Mouse (Mus musculus): ENCODE data around the gene Pm20d1. TPM values are rescaled to one million over a fixed set of nuclear protein-coding genes. Genes with fewer than 3 reads are reported as not detected.

Gene Pm20d1
- polyA plus RNA-seq, 1 experiment from 2014 or later, result 1.8 TPM

DNA sequence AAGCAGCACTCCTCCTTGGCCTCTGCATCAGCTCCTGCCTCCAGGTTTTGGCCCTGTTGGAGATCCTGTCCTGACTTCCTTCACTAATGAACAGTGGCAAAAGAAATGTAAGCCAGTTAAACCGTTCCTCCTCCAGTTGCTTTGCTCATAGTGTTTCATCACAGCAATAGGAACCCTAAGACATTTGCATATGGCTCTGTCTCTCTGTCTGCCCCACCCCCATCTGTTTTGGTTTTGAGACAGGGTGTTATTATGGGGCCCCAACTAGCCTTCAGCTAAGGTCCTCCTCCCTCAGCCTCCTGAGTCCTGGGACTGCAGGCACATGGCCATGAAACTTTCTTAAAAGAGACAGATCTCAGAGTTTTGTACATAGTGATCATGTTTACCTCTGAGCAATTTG, 2.8 kb downstream of the Pm20d1 start:
- no peak overlapping the region for H3K4me3 ChIP-seq
- no peak for ATAC-seq (replicated peaks; ENCODE audit: insufficient number of reproducible peaks, insufficient read depth, low FRiP score, low read depth)
- H3K27me3 ChIP-seq, result peaks cover 6% of the 10 kb centered on the region
- H3K9ac ChIP-seq, result no peak overlapping the region
- no peaks in the 10 kb centered on the region for H3K9me3 ChIP-seq (replicated peaks)
- H3K4me1 ChIP-seq (replicated peaks), result no peaks in the 10 kb centered on the region; the same call in 1 of the 2 replicates
- H3K36me3 ChIP-seq, result no peaks in the 10 kb centered on the region
- WGBS, result 59% methylated on average over 1 of the region's 1 CpGs
- no peak overlapping the region for H3K4me2 ChIP-seq
- H3K27ac ChIP-seq, result no peak overlapping the region

DNA sequence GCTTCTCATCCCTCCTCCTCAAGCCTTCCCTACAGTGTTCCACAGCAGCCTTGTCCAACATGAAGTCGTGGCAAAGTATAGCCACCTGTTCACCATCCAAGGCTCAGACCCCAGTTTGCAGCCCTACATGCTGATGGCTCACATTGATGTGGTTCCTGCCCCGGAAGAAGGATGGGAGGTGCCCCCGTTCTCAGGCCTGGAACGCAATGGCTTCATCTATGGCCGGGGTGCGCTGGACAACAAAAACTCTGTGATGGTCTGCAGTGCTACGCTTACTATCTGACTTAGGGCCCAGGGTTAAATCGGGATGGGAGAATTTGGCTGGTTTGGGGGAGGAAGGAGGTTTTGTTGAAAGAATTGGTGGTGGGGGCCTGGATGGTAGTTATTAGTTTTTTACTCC, 3.9 kb downstream of the Pm20d1 start:
- Histone ChIP-seq H3K36me3 (no peaks in the 10 kb centered on the region), H3K4me3 (no peak overlapping the region), H3K4me1 (replicated peaks) (no peaks in the 10 kb centered on the region; the same call in 1 of the 2 replicates), H3K27me3 (peaks cover 6% of the 10 kb centered on the region), H3K9ac (no peak overlapping the region), H3K27ac (no peak overlapping the region), H3K9me3 (replicated peaks) (no peaks in the 10 kb centered on the region), H3K4me2 (no peak overlapping the region)
- ATAC-seq (replicated peaks; ENCODE audit: insufficient number of reproducible peaks, insufficient read depth, low FRiP score, low read depth), result no peak
- 90% methylated on average over 8 of the region's 8 CpGs for WGBS

DNA sequence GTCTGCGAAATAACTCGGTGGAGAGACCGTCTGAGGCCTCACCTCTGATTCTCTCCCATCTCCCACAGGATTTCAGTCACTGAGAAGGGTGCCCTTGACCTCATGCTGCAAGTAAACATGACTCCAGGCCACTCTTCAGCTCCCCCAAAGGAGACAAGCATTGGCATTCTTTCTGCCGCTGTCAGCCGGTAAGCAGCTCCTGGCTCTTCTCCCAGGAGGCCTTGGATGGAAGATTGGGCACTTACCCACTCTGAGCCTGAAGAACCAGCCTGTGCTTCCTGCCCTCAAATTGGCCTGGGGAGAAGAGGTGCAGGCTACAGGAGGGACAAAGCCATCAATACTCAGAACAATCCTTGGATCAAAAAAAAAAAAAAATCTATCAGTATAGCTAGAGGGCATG, 5.5 kb downstream of the Pm20d1 start:
- Histone ChIP-seq H3K9me3 (replicated peaks) (no peaks in the 10 kb centered on the region), H3K36me3 (no peaks in the 10 kb centered on the region), H3K4me2 (no peak overlapping the region), H3K9ac (no peak overlapping the region), H3K4me3 (no peak overlapping the region), H3K27ac (no peak overlapping the region), H3K4me1 (replicated peaks) (no peaks in the 10 kb centered on the region), H3K27me3 (peaks cover 6% of the 10 kb centered on the region)
- no peak for ATAC-seq (replicated peaks; ENCODE audit: insufficient number of reproducible peaks, insufficient read depth, low FRiP score, low read depth)
- 64% methylated on average over 5 of the region's 5 CpGs for WGBS

GRCm38 (mm10) chr1:131804166-131804565, 7.0 kb downstream of the Pm20d1 start:
- no peak overlapping the region for H3K4me3 ChIP-seq
- no peak for ATAC-seq (replicated peaks; ENCODE audit: insufficient number of reproducible peaks, insufficient read depth, low FRiP score, low read depth)
- no peaks in the 10 kb centered on the region for H3K4me1 ChIP-seq (replicated peaks)
- no peak overlapping the region for H3K27ac ChIP-seq
- no peak overlapping the region for H3K4me2 ChIP-seq
- no peaks in the 10 kb centered on the region for H3K36me3 ChIP-seq
- no peaks in the 10 kb centered on the region for H3K9me3 ChIP-seq (replicated peaks)
- WGBS, result 87% methylated on average over 3 of the region's 3 CpGs
- H3K9ac ChIP-seq, result no peak overlapping the region
- no peaks in the 10 kb centered on the region; the same call in 1 of the 2 replicates for H3K27me3 ChIP-seq

DNA sequence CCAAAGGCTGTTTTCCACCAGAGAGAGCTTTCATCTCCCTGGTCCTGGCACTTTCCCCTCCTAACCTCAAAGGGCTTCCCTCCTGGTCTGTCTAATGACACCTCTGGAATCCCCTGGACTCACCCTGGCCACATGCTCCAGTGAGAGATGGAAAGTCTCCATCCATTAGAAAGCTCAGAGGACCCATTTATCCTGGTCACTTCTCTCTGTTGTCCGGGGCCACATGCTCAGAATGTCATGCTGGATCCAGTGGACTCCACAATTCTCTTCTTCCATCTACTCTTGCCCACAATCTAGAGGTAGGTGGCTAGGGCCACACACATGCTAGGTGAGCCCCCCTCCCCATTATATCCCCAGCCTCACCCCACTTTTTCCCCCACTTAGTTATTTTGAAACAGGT, 11.8 kb downstream of the Pm20d1 start:
- Histone ChIP-seq H3K4me1 (replicated peaks) (0 out of 2 replicates have a peak, but pooled peaks cover 3% of the 10 kb centered on the region), H3K9ac (no peak overlapping the region), H3K36me3 (no peaks in the 10 kb centered on the region), H3K4me2 (no peak overlapping the region), H3K27ac (no peak overlapping the region), H3K4me3 (no peak overlapping the region), H3K27me3 (no peaks in the 10 kb centered on the region), H3K9me3 (replicated peaks) (no peaks in the 10 kb centered on the region)
- no peak for ATAC-seq (replicated peaks; ENCODE audit: insufficient number of reproducible peaks, insufficient read depth, low FRiP score, low read depth)
- WGBS, result 79% methylated on average over 1 of the region's 1 CpGs

DNA sequence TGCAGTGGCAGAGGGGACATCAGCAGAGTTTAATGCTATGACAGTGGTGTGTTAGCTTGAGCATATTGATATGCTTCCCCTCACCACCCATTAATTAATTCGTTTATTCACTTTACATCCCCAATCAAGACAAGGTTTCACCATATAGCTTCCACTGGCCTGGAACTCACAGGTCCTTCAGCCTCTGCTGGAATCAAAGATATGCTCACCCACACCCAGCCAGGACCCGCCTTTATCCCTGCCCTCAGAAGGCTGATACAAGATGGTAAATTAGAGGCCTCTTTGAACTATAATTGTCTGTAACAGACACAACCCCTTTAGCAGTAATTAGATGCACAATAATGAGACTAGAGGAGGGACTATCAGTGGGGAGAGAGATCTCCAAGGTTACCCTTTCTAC, 12.5 kb downstream of the Pm20d1 start:
- ATAC-seq (replicated peaks; ENCODE audit: insufficient number of reproducible peaks, insufficient read depth, low FRiP score, low read depth), result no peak
- H3K9ac ChIP-seq, result no peak overlapping the region
- WGBS, result 69% methylated on average over 2 of the region's 2 CpGs
- 0 out of 2 replicates have a peak, but pooled peaks cover 3% of the 10 kb centered on the region for H3K4me1 ChIP-seq (replicated peaks)
- no peak overlapping the region for H3K27ac ChIP-seq
- no peaks in the 10 kb centered on the region for H3K9me3 ChIP-seq (replicated peaks)
- no peak overlapping the region for H3K4me3 ChIP-seq
- no peaks in the 10 kb centered on the region for H3K36me3 ChIP-seq
- H3K4me2 ChIP-seq, result no peak overlapping the region
- no peaks in the 10 kb centered on the region for H3K27me3 ChIP-seq

DNA sequence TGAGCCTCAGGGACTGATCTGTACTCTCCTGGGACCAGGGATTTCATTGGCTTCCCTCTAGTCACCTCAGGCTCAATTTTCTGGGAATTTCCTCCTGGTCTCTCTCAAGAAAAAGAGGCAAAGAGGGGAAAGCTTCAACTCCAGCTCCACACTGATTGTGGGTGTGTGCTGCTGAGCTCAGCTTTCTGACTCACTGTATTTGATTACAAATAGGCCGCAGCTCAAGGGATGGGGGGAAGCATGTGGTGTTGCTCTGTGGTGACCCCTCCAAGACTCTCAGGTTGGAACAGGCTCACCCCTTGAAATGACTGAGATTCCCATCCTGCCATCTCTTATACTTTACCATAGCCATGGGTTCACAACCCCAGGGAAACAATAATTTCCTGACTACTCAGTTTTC, 14.2 kb downstream of the Pm20d1 start:
- Histone ChIP-seq H3K27me3 (no peaks in the 10 kb centered on the region), H3K9ac (no peak overlapping the region), H3K4me2 (no peak overlapping the region), H3K4me3 (no peak overlapping the region), H3K36me3 (no peaks in the 10 kb centered on the region), H3K27ac (no peak overlapping the region), H3K4me1 (replicated peaks) (0 out of 2 replicates have a peak, but pooled peaks cover 3% of the 10 kb centered on the region), H3K9me3 (replicated peaks) (no peaks in the 10 kb centered on the region)
- no peak for ATAC-seq (replicated peaks; ENCODE audit: insufficient number of reproducible peaks, insufficient read depth, low FRiP score, low read depth)
- 77% methylated on average over 1 of the region's 1 CpGs for WGBS

DNA sequence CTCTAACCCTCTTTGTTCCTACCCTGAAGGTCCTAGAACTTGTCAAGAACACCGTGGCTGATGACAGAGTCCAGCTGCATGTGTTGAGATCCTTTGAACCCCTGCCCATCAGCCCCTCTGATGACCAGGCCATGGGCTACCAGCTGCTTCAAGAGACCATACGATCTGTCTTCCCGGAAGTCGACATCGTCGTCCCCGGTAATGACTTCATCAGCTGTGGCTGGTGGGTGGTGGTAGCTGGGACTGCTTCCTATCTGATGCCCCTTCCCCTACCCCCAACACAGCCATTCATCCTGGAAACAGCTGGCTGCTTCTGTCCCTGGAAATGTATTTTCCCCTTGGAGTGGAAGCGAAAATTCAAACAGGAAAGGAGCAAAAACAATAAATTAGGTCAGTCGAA, 14.8 kb downstream of the Pm20d1 start:
- 43% methylated on average over 9 of the region's 9 CpGs for WGBS
- Histone ChIP-seq H3K27ac (no peak overlapping the region), H3K4me3 (no peak overlapping the region), H3K4me2 (no peak overlapping the region), H3K9ac (no peak overlapping the region), H3K27me3 (no peaks in the 10 kb centered on the region), H3K9me3 (replicated peaks) (no peaks in the 10 kb centered on the region), H3K36me3 (no peaks in the 10 kb centered on the region), H3K4me1 (replicated peaks) (0 out of 2 replicates have a peak, but pooled peaks cover 3% of the 10 kb centered on the region)
- no peak for ATAC-seq (replicated peaks; ENCODE audit: insufficient number of reproducible peaks, insufficient read depth, low FRiP score, low read depth)

DNA sequence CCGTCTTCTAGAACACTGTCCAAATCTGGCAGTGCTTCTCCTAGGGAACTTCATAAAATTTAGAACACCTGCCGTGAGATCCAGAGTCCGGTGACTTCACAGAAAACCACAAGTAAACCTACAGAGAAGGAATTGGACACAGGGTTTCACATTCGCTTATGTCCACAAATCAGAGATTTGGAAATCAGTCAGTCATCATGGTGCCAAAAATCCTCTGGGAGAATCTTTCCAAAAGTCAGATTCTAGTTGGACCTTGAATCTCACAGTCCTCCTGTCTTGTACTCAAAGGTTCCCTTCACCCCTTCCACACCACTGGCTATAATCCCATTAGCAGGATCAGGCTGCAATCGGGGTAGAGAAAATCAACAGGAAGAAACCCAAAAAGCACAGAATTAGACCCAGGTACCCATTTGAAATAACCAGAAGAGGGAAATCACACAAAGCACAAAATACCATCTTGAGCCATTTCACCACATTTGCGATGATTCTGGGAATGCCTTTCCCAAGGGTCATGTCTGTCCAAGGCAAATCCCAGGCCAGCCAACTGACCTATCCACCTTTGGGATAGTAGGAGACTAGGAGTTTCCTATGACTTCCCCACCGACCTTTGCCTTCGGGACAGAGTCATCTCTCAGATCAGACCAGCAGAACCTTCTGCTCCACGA, 15.6 kb downstream of the Pm20d1 start:
- Histone ChIP-seq H3K36me3 (no peaks in the 10 kb centered on the region), H3K9me3 (replicated peaks) (no peaks in the 10 kb centered on the region), H3K27ac (no peak overlapping the region), H3K4me1 (replicated peaks) (0 out of 2 replicates have a peak, but pooled peaks cover 3% of the 10 kb centered on the region), H3K4me2 (no peak overlapping the region), H3K27me3 (no peaks in the 10 kb centered on the region), H3K9ac (no peak overlapping the region), H3K4me3 (no peak overlapping the region)
- no peak for ATAC-seq (replicated peaks; ENCODE audit: insufficient number of reproducible peaks, insufficient read depth, low FRiP score, low read depth)
- 84% methylated on average over 9 of the region's 9 CpGs for WGBS

GRCm38 (mm10) chr1:131813731-131814130, 16.6 kb downstream of the Pm20d1 start:
- WGBS, result 80% methylated on average over 4 of the region's 4 CpGs
- Histone ChIP-seq H3K4me3 (no peak overlapping the region), H3K4me1 (replicated peaks) (0 out of 2 replicates have a peak, but pooled peaks cover 3% of the 10 kb centered on the region), H3K36me3 (no peaks in the 10 kb centered on the region), H3K9me3 (replicated peaks) (0 out of 2 replicates have a peak, but pooled peaks cover 1% of the 10 kb centered on the region), H3K27me3 (no peaks in the 10 kb centered on the region), H3K27ac (no peak overlapping the region), H3K4me2 (no peak overlapping the region), H3K9ac (no peak overlapping the region)
- no peak for ATAC-seq (replicated peaks; ENCODE audit: insufficient number of reproducible peaks, insufficient read depth, low FRiP score, low read depth)

DNA sequence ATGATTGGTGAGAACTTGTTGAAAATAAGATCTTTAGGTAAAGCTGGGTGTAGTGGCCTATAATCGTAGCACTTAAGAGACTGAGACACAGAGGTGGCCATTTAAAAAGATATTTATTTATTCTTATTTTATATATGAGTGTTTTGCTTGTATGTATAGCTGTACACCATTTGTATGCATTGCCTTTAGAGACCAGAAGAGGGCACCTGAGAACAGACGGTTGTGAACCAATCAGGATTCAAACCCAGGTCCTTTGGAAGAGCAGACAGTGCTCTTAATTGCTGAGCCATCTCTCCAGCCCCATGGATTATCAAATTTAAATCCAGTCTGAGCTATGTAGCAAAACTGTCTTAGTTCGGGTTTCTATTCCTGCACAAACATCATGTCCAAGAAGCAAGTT, 17.0 kb downstream of the Pm20d1 start:
- H3K27ac ChIP-seq, result no peak overlapping the region
- no peak overlapping the region for H3K9ac ChIP-seq
- ATAC-seq (replicated peaks; ENCODE audit: insufficient number of reproducible peaks, insufficient read depth, low FRiP score, low read depth), result no peak
- no peaks in the 10 kb centered on the region for H3K27me3 ChIP-seq
- no peak overlapping the region for H3K4me3 ChIP-seq
- H3K4me1 ChIP-seq (replicated peaks), result 0 out of 2 replicates have a peak, but pooled peaks cover 3% of the 10 kb centered on the region
- 85% methylated on average over 3 of the region's 3 CpGs for WGBS
- no peak overlapping the region for H3K4me2 ChIP-seq
- H3K36me3 ChIP-seq, result no peaks in the 10 kb centered on the region
- H3K9me3 ChIP-seq (replicated peaks), result peaks cover 6% of the 10 kb centered on the region; the same call in 1 of the 2 replicates

GRCm38 (mm10) chr1:131816886-131817285, 19.7 kb downstream of the Pm20d1 start:
- no peak for ATAC-seq (replicated peaks; ENCODE audit: insufficient number of reproducible peaks, insufficient read depth, low FRiP score, low read depth)
- H3K36me3 ChIP-seq, result no peaks in the 10 kb centered on the region
- 76% methylated on average over 6 of the region's 6 CpGs for WGBS
- H3K27me3 ChIP-seq, result no peaks in the 10 kb centered on the region
- peaks cover 8% of the 10 kb centered on the region; the same call in 1 of the 2 replicates for H3K9me3 ChIP-seq (replicated peaks)
- H3K4me2 ChIP-seq, result no peak overlapping the region
- 0 out of 2 replicates have a peak, but pooled peaks cover 2% of the 10 kb centered on the region for H3K4me1 ChIP-seq (replicated peaks)
- H3K4me3 ChIP-seq, result no peak overlapping the region
- H3K27ac ChIP-seq, result no peak overlapping the region
- H3K9ac ChIP-seq, result no peak overlapping the region

All from heart, embryonic 15.5 days (tissue).